Mouse (Mus musculus) liver, embryonic 11.5 days (tissue): ENCODE data around the gene Alg3. TPM values are rescaled to one million over a fixed set of nuclear protein-coding genes. Genes with fewer than 3 reads are reported as not detected.
A peak's percentile ranks its signal among the peaks of the same experiment; 100 is the strongest.

ENCODE experiments used
- ATAC-seq: fragments of 200-750 bp; cut with Nextera tagmentation; replicated peaks from 2 replicates; pipeline ENCODE4 v1.8.0; 2017; ENCODE audit warnings: moderate number of reproducible peaks, mild to moderate bottlenecking, moderate TSS enrichment, moderate library complexity; ENCODE audit not compliant: low FRiP score
- DNase-seq: peaks from one replicate; pipeline ENCODE4 v3.0.0-alpha.2; 2017; ENCODE audit warnings: low spot score
- H3K27ac ChIP-seq: fragments of 300-500 bp; sonication (generic); 2 replicates; pipeline ENCODE4 v1.5.1; 2014; ENCODE audit warnings: mild to moderate bottlenecking, low read depth, low read length, control low read depth
- H3K27me3 ChIP-seq: fragments of 300-500 bp; sonication (generic); replicated peaks from 2 replicates; pipeline ENCODE4 v1.6.1; 2014; ENCODE audit warnings: low read length, mixed read lengths; ENCODE audit not compliant: control insufficient read depth, insufficient read depth
- H3K36me3 ChIP-seq: fragments of 300-500 bp; sonication (generic); 2 replicates; pipeline ENCODE4 v1.6.1; 2014; ENCODE audit warnings: mild to moderate bottlenecking, low read length, moderate library complexity, mixed read lengths; ENCODE audit not compliant: control insufficient read depth, insufficient read depth
- H3K4me1 ChIP-seq: fragments of 300-500 bp; sonication (generic); replicated peaks from 2 replicates; pipeline ENCODE4 v1.6.1; 2014; ENCODE audit warnings: low read length, mixed read lengths; ENCODE audit not compliant: control insufficient read depth, insufficient read depth
- H3K4me2 ChIP-seq: fragments of 300-500 bp; sonication (generic); 2 replicates; pipeline ENCODE4 v1.6.1; 2014; ENCODE audit warnings: mild to moderate bottlenecking, control low read depth, moderate library complexity
- H3K4me3 ChIP-seq: fragments of 300-500 bp; sonication (generic); 2 replicates; pipeline ENCODE4 v1.5.1; 2014; ENCODE audit warnings: low read depth, low read length, control low read depth
- H3K9ac ChIP-seq: fragments of 300-500 bp; sonication (generic); 2 replicates; pipeline ENCODE4 v1.6.1; 2014; ENCODE audit warnings: low read depth, low read length, control low read depth
- H3K9me3 ChIP-seq: fragments of 300-500 bp; sonication (generic); 2 replicates; pipeline ENCODE4 v1.6.1; 2016; ENCODE audit warnings: low read length, inconsistent platforms, mixed read lengths; ENCODE audit not compliant: control insufficient read depth
- WGBS: fragments of 180-500 bp; shearing (Covaris S2); extraction: QIAGEN DNeasy Blood & Tissue Kit; methylation state at CpG from one replicate; pipeline ENCODE4 v1.1.7; 2014; 5-methylcytosine and 5-hydroxymethylcytosine counted together
- polyA plus RNA-seq: library from polyadenylated mRNA; unstranded; fragments of >200 nt; fragmentation: Nextera tagmentation; extraction: Ambion mirVana; gene quantifications from 2 replicates; pipeline ENCODE4 v1.2.1, GENCODE M21; 2014

The Alg3 gene
- polyA plus RNA-seq, 1 experiment from 2014 or later = 55.7 TPM

- H3K4me1 ChIP-seq = peaks cover 30% of the 10 kb centered on the region
- peak; percentile 76 for DNase-seq
- H3K4me2 ChIP-seq = peak overlapping the region; percentile 99
- ATAC-seq = peak; percentile 44; the same call in 1 of the 2 replicates
- 4% methylated on average over 63 of the region's 83 CpGs for WGBS
- H3K9ac ChIP-seq = no peak overlapping the region
- H3K4me3 ChIP-seq = peak overlapping the region; percentile 73
- no peaks in the 10 kb centered on the region for H3K9me3 ChIP-seq
- no peak overlapping the region for H3K27ac ChIP-seq
- H3K36me3 ChIP-seq = peaks cover 2% of the 10 kb centered on the region; the same call in 1 of the 2 replicates
- peaks cover 55% of the 10 kb centered on the region for H3K27me3 ChIP-seq
These were observed 8.2 kb upstream of the Alg3 start for GRCm38 (mm10) chr16:20619541-20620398.

GRCm38 (mm10) chr16:20610501-20611356 is 806 bp downstream of the Alg3 start:
- Histone ChIP-seq H3K27ac (peak overlapping the region; percentile 70), H3K27me3 (no peaks in the 10 kb centered on the region), H3K9ac (peak overlapping the region; percentile 80), H3K4me1 (peaks cover 12% of the 10 kb centered on the region), H3K9me3 (no peaks in the 10 kb centered on the region), H3K4me3 (peak overlapping the region; percentile 75), H3K4me2 (peak overlapping the region; percentile 88), H3K36me3 (peaks cover 5% of the 10 kb centered on the region)
- ATAC-seq (peak; percentile 70), DNase-seq (peak; percentile 84)
- WGBS = 1% methylated on average over 28 of the region's 28 CpGs

GRCm38 (mm10) chr16:20604705-20605104 is 6.8 kb downstream of the Alg3 start:
- Histone ChIP-seq H3K4me3 (no peak overlapping the region), H3K27me3 (no peaks in the 10 kb centered on the region), H3K27ac (no peak overlapping the region), H3K9ac (no peak overlapping the region), H3K4me2 (no peak overlapping the region), H3K36me3 (peaks cover 12% of the 10 kb centered on the region), H3K4me1 (peaks cover 3% of the 10 kb centered on the region), H3K9me3 (no peaks in the 10 kb centered on the region)
- DNase-seq (no peak), ATAC-seq (no peak)
- WGBS = 87% methylated on average over 9 of the region's 9 CpGs

GRCm38 (mm10) chr16:20600511-20600910 is 11.0 kb downstream of the Alg3 start:
- Histone ChIP-seq H3K4me2 (no peak overlapping the region), H3K36me3 (peaks cover 9% of the 10 kb centered on the region), H3K9me3 (no peaks in the 10 kb centered on the region), H3K4me1 (peaks cover 11% of the 10 kb centered on the region), H3K27me3 (no peaks in the 10 kb centered on the region), H3K4me3 (no peak overlapping the region), H3K27ac (no peak overlapping the region), H3K9ac (no peak overlapping the region)
- no peak for DNase-seq
- ATAC-seq = no peak
- 68% methylated on average over 5 of the region's 5 CpGs for WGBS

- no peaks in the 10 kb centered on the region for H3K36me3 ChIP-seq
These were observed 14.7 kb downstream of the Alg3 start for GRCm38 (mm10) chr16:20596687-20597441.

GRCm38 (mm10) chr16:20595737-20596136 is 15.8 kb downstream of the Alg3 start:
- peak overlapping the region; percentile 27 for H3K4me2 ChIP-seq
- no peaks in the 10 kb centered on the region for H3K36me3 ChIP-seq
- WGBS = 66% methylated on average over 4 of the region's 4 CpGs
- no peak for DNase-seq
- no peaks in the 10 kb centered on the region for H3K9me3 ChIP-seq
- ATAC-seq = peak; percentile 52
- H3K4me3 ChIP-seq = no peak overlapping the region
- H3K27ac ChIP-seq = no peak overlapping the region
- no peak overlapping the region for H3K9ac ChIP-seq
- peaks cover 31% of the 10 kb centered on the region for H3K4me1 ChIP-seq
- peaks cover 38% of the 10 kb centered on the region for H3K27me3 ChIP-seq

More at GRCm38 (mm10) chr16:20596687-20597441, 14.7 kb downstream of the Alg3 start:
- H3K9ac ChIP-seq = no peak overlapping the region
- no peak for ATAC-seq
- DNase-seq = no peak
- H3K4me2 ChIP-seq = no peak overlapping the region
- no peak overlapping the region for H3K27ac ChIP-seq
- WGBS = 61% methylated on average over 7 of the region's 7 CpGs
- H3K4me3 ChIP-seq = no peak overlapping the region
- peaks cover 27% of the 10 kb centered on the region for H3K27me3 ChIP-seq
- peaks cover 26% of the 10 kb centered on the region for H3K4me1 ChIP-seq
- no peaks in the 10 kb centered on the region for H3K9me3 ChIP-seq

- Histone ChIP-seq H3K9me3 (no peaks in the 10 kb centered on the region), H3K4me3 (no peak overlapping the region), H3K4me1 (peaks cover 36% of the 10 kb centered on the region), H3K27me3 (peaks cover 44% of the 10 kb centered on the region), H3K36me3 (no peaks in the 10 kb centered on the region), H3K4me2 (peak overlapping the region; percentile 27), H3K9ac (no peak overlapping the region), H3K27ac (no peak overlapping the region)
- 50% methylated on average over 7 of the region's 7 CpGs for WGBS
- DNase-seq (no peak), ATAC-seq (peak; percentile 94)
These were observed 16.4 kb downstream of the Alg3 start for GRCm38 (mm10) chr16:20595060-20595673.
